ENCODE assay signal across 8 mouse cellular contexts in the genomic region with DNA sequence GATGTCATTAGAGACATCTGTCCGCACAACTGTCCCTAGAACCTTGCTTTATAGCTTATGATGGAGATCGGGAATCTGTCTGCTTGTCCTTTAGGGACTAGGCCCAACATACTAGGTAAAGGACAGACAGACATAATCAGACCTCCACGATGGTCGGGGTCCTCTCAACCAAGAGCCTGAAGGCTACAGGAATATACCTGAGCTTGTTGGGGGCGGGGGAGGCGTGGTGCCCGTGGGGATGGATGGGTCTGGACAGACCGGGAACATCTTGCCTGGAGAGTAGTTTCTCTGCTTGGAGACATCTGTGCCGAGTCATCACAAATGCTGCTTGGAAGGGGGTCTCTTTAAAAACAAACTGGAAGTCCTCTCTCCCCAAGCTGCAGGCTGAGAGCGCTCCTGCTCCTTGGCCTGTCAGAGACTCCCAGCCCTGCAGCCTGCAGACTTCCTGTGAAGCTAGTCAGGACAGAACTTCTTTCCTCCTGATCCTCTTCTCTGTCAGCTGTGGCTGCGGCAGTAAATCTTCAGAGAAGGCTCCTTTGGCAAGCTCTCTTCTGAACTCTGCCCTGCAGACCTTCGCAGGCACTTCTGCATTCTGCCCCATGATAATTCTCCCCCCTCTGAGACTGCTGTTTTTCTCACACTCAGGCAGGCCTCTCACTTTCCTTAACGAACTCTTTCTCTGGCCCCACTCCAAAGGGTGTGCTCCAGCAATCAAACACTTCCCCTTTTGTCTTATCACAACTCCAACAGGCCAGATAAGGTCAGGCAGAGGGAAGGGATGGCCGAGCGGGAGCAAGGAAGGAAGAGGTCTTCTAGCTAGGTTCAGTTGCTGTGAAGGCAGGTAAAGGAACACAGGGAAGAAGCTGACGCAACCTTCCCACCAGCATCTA.
DNase-seq lines count a peak whose midpoint lies in the region; ATAC-seq and TF ChIP-seq lines count a peak whose summit lies in the region.

No protein-coding gene starts in this region.

- peak overlapping the region; percentile 37 for H3K4me2 ChIP-seq in lung, embryonic 16.5 days (ENCODE audit: low read depth, low read length)
- no peak overlapping the region for H3K4me2 ChIP-seq in stomach, postnatal 0 days (replicated peaks; ENCODE audit: low read depth)

- peaks cover 9% of the 10 kb centered on the region for H3K9me3 ChIP-seq in E14TG2a.4 (ENCODE audit: low read length)
- no peaks in the 10 kb centered on the region for H3K9me3 ChIP-seq in lung, embryonic 16.5 days (ENCODE audit: control insufficient read depth, low read length)
- H3K9me3 ChIP-seq in stomach, postnatal 0 days (ENCODE audit: control insufficient read depth, low read length), result no peaks in the 10 kb centered on the region

- peak overlapping the region; percentile 55 for H3K27ac ChIP-seq in lung, embryonic 16.5 days (ENCODE audit: low read length)
- peak overlapping the region; percentile 67 for H3K27ac ChIP-seq in stomach, postnatal 0 days (replicated peaks)

- peak; percentile 78 for ATAC-seq in lung, embryonic 16.5 days (ENCODE audit: low read depth)
- ATAC-seq in stomach, postnatal 0 days (ENCODE audit: low FRiP score, low TSS enrichment), result peak; percentile 79

- TF ChIP-seq CTCF in E14TG2a.4 (conservative IDR thresholded peaks at IDR 0.05; ENCODE audit: low read length), result no peak
- no peak for TF ChIP-seq CTCF in stomach, postnatal 0 days (IDR thresholded peaks at IDR 0.05; ENCODE audit: low read depth)

- H3K4me1 ChIP-seq in E14TG2a.4 (replicated peaks; ENCODE audit: low read depth, low read length), result peaks cover 6% of the 10 kb centered on the region; the same call in 1 of the 2 replicates
- peaks cover 12% of the 10 kb centered on the region for H3K4me1 ChIP-seq in lung, embryonic 16.5 days (replicated peaks; ENCODE audit: control insufficient read depth, insufficient read depth, low read length)
- H3K4me1 ChIP-seq in stomach, postnatal 0 days (replicated peaks; ENCODE audit: control insufficient read depth, insufficient read depth), result peaks cover 5% of the 10 kb centered on the region; the same call in 1 of the 2 replicates

- WGBS in lung, embryonic 16.5 days, result 34% methylated on average over 16 of the region's 16 CpGs
- WGBS in stomach, postnatal 0 days, result 38% methylated on average over 16 of the region's 16 CpGs

- 0 out of 2 replicates have a peak overlapping the region, but pooled peaks have one; percentile 37 for H3K4me3 ChIP-seq in E14TG2a.4 (replicated peaks; ENCODE audit: low read length)
- 0 out of 2 replicates have a peak overlapping the region, but pooled peaks have one; percentile 5 for H3K4me3 ChIP-seq in lung, embryonic 16.5 days (ENCODE audit: low read length)
- no peak overlapping the region for H3K4me3 ChIP-seq in stomach, postnatal 0 days (ENCODE audit: low read depth, low read length)

- H3K36me3 ChIP-seq in E14TG2a.4 (ENCODE audit: insufficient read depth, low read length), result no peaks in the 10 kb centered on the region
- no peaks in the 10 kb centered on the region for H3K36me3 ChIP-seq in lung, embryonic 16.5 days (ENCODE audit: control insufficient read depth, insufficient read depth, low read length)
- no peaks in the 10 kb centered on the region for H3K36me3 ChIP-seq in stomach, postnatal 0 days (ENCODE audit: control insufficient read depth, insufficient read depth, low read length)

- no peak for TF ChIP-seq EP300 in stomach, postnatal 0 days (optimal IDR thresholded peaks at IDR 0.05)

- H3K27me3 ChIP-seq in E14TG2a.4 (ENCODE audit: insufficient read depth, low read length), result no peaks in the 10 kb centered on the region
- no peaks in the 10 kb centered on the region for H3K27me3 ChIP-seq in lung, embryonic 16.5 days (ENCODE audit: control insufficient read depth, insufficient read depth, low read depth, low read length)
- no peaks in the 10 kb centered on the region for H3K27me3 ChIP-seq in stomach, postnatal 0 days (ENCODE audit: control insufficient read depth, insufficient read depth, low read length)

- H3K9ac ChIP-seq in lung, embryonic 16.5 days (ENCODE audit: low read length), result peak overlapping the region; percentile 35; the same call in 1 of the 2 replicates
- no peak overlapping the region for H3K9ac ChIP-seq in stomach, postnatal 0 days (ENCODE audit: low read length)

- DNase-seq in adipocyte (ENCODE audit: low spot score), result peak; percentile 90
- peak; percentile 17 for DNase-seq in gastrocnemius, postnatal 25 days
- peak; percentile 77 to 89 for DNase-seq in kidney, adult 8-10 months
- peak; percentile 56 for DNase-seq in stomach, postnatal 0 days (ENCODE audit: low spot score)
- DNase-seq in cerebellum, adult 9-10 months, result no peak
- no peak for DNase-seq in cerebellum, adult 9-11 months

Comparison
In these comparisons a context has a peak if more than half of its experiments do, and no peak if none do; other contexts are left out.
1. DNase-seq: peak in adipocyte (single experiment), gastrocnemius, postnatal 25 days (single experiment), kidney, adult 8-10 months (2 of 2) and stomach, postnatal 0 days (single experiment); none in cerebellum, adult 9-10 months (single experiment) and cerebellum, adult 9-11 months (single experiment).